Mouse (Mus musculus): ENCODE results near the gene Itga5. TPM values are rescaled to one million over a fixed set of nuclear protein-coding genes. Genes with fewer than 3 reads are reported as not detected.

Itga5 gene
- polyA plus RNA-seq, 1 experiment from 2014 or later, result 6.7 TPM

DNA sequence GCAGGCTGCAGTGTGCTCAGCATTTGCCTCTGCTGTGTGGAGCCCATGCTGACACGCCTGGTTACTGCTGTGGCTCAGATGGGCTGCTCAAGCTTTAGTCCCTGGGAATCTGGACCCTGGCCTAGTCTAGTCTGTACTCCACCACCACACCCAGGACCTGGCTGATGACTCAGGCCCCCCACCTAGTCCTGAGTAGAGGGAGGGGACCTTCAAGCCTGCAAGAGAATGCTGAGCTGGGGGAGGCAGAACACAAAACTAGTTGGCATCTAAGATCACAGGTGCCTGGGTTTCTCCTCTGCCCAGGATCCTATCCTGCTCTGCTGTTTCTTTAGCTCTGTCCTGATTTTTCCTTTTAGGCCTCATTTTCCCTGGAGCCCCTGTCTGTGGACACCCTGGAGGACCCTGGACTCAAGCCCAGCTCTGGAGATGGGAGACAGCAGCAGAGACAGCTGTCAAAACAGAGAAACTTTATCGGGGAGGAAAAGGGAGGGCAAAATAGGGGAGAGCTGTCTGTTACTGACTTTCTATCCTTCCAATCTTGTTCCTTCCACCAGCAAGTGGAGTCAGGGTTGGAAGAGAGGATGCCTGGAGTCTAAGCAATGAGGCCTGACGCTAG lies 48.3 kb downstream of the Itga5 start:
- Histone ChIP-seq H3K9ac (replicated peaks; ENCODE audit: low read depth, low read length) (no peak overlapping the region), H3K4me2 (ENCODE audit: low read length) (no peak overlapping the region), H3K9me3 (ENCODE audit: control insufficient read depth, low read length) (no peaks in the 10 kb centered on the region), H3K27me3 (replicated peaks; ENCODE audit: control insufficient read depth, insufficient read depth, low read length) (no peaks in the 10 kb centered on the region), H3K4me3 (replicated peaks; ENCODE audit: low read length) (no peak overlapping the region), H3K27ac (ENCODE audit: low read length) (no peak overlapping the region), H3K4me1 (replicated peaks; ENCODE audit: control insufficient read depth, insufficient read depth, low read length) (peaks cover 35% of the 10 kb centered on the region), H3K36me3 (ENCODE audit: control insufficient read depth, insufficient read depth) (no peaks in the 10 kb centered on the region)
- WGBS, result 75% methylated on average over 3 of the region's 3 CpGs
- ATAC-seq, result no peak

DNA sequence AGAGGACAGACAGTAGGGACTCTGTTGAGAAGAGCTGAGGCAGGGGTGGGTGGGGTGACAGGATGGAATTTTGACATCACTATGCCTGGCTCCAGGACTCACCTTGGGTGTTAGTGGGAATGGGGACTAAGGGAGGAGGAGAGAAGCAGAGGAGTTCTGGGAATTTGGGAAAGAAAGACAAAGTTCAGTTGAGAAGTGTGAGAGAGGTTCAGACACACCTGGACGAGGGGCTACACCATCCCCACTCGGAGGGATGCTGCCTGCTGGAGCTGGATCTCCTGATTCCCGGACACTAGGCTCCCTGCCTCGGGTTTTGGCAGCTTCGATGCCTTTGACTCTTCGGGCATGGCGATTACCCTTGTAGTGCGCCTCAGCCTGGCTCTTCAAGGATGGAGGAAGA lies 48.8 kb downstream of the Itga5 start:
- WGBS, result 87% methylated on average over 8 of the region's 8 CpGs
- Histone ChIP-seq H3K36me3 (ENCODE audit: control insufficient read depth, insufficient read depth) (no peaks in the 10 kb centered on the region), H3K9me3 (ENCODE audit: control insufficient read depth, low read length) (no peaks in the 10 kb centered on the region), H3K4me1 (replicated peaks; ENCODE audit: control insufficient read depth, insufficient read depth, low read length) (peaks cover 32% of the 10 kb centered on the region), H3K4me3 (replicated peaks; ENCODE audit: low read length) (no peak overlapping the region), H3K4me2 (ENCODE audit: low read length) (no peak overlapping the region), H3K27ac (ENCODE audit: low read length) (no peak overlapping the region), H3K27me3 (replicated peaks; ENCODE audit: control insufficient read depth, insufficient read depth, low read length) (no peaks in the 10 kb centered on the region), H3K9ac (replicated peaks; ENCODE audit: low read depth, low read length) (no peak overlapping the region)
- no peak for ATAC-seq

DNA sequence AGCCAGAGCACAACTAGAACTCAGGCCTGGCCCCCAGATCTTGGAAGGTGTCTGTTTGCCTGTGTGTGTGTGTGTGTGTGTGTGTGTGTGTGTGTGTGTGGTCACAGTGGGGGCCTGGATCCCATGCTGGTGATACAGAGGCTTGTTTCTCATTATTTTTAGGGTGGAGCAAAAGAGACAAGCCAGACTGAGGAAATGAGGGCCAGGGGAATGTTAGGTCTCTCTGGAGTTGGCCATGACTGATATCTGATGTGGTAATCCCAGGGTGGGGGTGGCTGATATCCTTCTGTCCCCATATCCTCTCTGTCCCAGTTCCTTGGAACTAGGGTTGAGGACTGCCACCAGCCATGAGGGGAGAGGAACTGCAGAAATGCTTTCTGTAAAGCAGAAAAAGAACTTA lies 49.4 kb downstream of the Itga5 start:
- ATAC-seq, result no peak
- no peak overlapping the region for H3K4me3 ChIP-seq (replicated peaks; ENCODE audit: low read length)
- no peaks in the 10 kb centered on the region for H3K36me3 ChIP-seq (ENCODE audit: control insufficient read depth, insufficient read depth)
- no peaks in the 10 kb centered on the region for H3K27me3 ChIP-seq (replicated peaks; ENCODE audit: control insufficient read depth, insufficient read depth, low read length)
- no peak overlapping the region for H3K27ac ChIP-seq (ENCODE audit: low read length)
- no peak overlapping the region for H3K4me2 ChIP-seq (ENCODE audit: low read length)
- H3K9me3 ChIP-seq (ENCODE audit: control insufficient read depth, low read length), result no peaks in the 10 kb centered on the region
- H3K9ac ChIP-seq (replicated peaks; ENCODE audit: low read depth, low read length), result no peak overlapping the region
- H3K4me1 ChIP-seq (replicated peaks; ENCODE audit: control insufficient read depth, insufficient read depth, low read length), result peaks cover 26% of the 10 kb centered on the region

DNA sequence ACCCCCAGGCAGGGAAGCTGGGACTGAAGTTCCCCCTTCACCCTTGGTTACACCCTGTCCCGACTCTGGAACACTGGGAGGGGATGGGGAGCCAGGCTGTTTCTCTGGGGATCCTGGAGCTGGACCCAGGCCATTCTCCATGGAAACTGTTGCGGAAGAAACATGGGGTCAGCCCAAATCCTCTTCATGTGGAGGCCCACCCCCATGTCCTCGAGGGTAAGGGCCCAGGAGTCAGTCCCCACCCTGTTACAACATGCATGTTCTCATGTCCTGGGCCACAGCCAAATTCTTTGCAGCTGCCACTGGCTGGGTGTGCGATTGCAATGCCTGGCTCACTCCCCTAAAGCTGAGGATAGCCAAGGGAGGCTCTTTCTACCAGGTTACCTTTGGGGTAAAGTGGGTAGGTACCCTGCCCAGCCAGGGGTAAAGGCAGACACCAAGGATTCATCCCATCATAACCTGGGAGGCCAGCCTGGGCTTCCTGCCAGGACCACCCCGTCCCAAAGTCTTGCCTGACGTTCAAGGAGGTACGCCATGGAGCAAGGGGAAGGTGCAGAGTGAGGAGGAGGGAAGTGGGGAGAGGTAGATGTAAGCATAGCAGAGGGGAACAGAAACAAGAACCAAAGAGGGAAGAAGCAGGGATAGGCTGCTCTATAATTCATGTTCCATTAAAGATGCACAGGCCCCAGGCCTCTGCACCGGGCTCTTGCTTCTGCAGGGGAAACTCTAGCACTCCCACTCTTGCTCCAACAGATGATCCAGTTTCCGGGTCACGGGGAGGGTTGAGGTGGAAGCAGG lies 50.4 kb downstream of the Itga5 start:
- Histone ChIP-seq H3K27me3 (replicated peaks; ENCODE audit: control insufficient read depth, insufficient read depth, low read length) (no peaks in the 10 kb centered on the region), H3K27ac (ENCODE audit: low read length) (no peak overlapping the region), H3K4me1 (replicated peaks; ENCODE audit: control insufficient read depth, insufficient read depth, low read length) (peaks cover 22% of the 10 kb centered on the region), H3K4me3 (replicated peaks; ENCODE audit: low read length) (no peak overlapping the region), H3K9ac (replicated peaks; ENCODE audit: low read depth, low read length) (no peak overlapping the region), H3K9me3 (ENCODE audit: control insufficient read depth, low read length) (no peaks in the 10 kb centered on the region), H3K36me3 (ENCODE audit: control insufficient read depth, insufficient read depth) (no peaks in the 10 kb centered on the region), H3K4me2 (ENCODE audit: low read length) (no peak overlapping the region)
- ATAC-seq, result no peak
- 77% methylated on average over 10 of the region's 10 CpGs for WGBS

DNA sequence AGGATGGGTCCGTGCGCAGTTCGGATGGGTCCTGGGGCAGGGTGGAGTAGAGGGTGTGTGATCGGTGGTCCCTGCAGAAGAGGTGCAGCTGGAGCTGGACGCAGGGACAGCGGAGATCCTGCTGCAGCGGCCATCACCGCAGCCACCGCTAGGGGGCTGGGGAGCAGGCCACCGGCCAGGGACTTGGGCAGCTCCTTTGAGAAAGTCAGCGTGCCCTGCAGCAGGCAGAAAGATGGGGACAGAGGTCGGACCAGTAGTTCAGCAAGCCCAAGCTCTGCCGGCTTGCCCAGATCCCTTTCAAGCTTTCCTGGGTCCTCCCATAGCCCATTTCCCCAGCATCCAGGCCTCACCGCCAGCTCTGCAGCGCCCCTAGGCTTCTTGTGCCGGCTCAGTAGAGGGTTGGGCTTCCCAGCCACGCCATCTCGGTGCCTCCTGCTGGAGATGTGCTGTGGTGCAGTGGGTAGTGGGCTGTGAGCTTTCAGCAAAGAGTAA lies 51.5 kb downstream of the Itga5 start:
- peaks cover 17% of the 10 kb centered on the region for H3K4me1 ChIP-seq (replicated peaks; ENCODE audit: control insufficient read depth, insufficient read depth, low read length)
- H3K36me3 ChIP-seq (ENCODE audit: control insufficient read depth, insufficient read depth), result no peaks in the 10 kb centered on the region
- 7% methylated on average over 18 of the region's 18 CpGs for WGBS
- H3K27me3 ChIP-seq (replicated peaks; ENCODE audit: control insufficient read depth, insufficient read depth, low read length), result no peaks in the 10 kb centered on the region
- peak overlapping the region; percentile 15 for H3K4me3 ChIP-seq (replicated peaks; ENCODE audit: low read length)
- peak overlapping the region; percentile 35 for H3K9ac ChIP-seq (replicated peaks; ENCODE audit: low read depth, low read length)
- H3K9me3 ChIP-seq (ENCODE audit: control insufficient read depth, low read length), result no peaks in the 10 kb centered on the region
- H3K4me2 ChIP-seq (ENCODE audit: low read length), result peak overlapping the region; percentile 45
- peak; percentile 64 for ATAC-seq
- no peak overlapping the region for H3K27ac ChIP-seq (ENCODE audit: low read length)

DNA sequence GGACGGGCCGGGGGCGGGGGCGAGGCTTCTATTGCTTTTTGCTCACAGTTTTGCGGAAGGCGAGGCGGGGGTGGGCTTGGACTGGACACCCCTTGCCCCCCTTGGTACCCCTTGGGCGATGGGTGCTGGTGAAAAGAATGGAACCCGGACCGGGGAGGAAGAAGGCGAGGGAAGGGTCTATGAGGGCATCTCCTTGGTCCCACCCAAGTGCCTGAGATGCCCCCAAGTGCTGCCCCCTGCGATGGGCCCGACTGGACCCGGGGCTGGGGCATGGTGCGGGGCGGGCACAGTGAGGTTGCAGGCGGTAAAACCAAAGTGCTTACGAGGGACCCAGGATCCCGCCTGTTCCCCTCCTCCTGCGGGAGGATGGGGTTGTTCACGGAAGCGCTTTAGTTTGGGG lies 52.4 kb downstream of the Itga5 start:
- no peaks in the 10 kb centered on the region for H3K36me3 ChIP-seq (ENCODE audit: control insufficient read depth, insufficient read depth)
- 38% methylated on average over 22 of the region's 22 CpGs for WGBS
- no peaks in the 10 kb centered on the region for H3K27me3 ChIP-seq (replicated peaks; ENCODE audit: control insufficient read depth, insufficient read depth, low read length)
- H3K4me3 ChIP-seq (replicated peaks; ENCODE audit: low read length), result no peak overlapping the region
- H3K9me3 ChIP-seq (ENCODE audit: control insufficient read depth, low read length), result no peaks in the 10 kb centered on the region
- no peak for ATAC-seq
- H3K27ac ChIP-seq (ENCODE audit: low read length), result no peak overlapping the region
- peaks cover 17% of the 10 kb centered on the region for H3K4me1 ChIP-seq (replicated peaks; ENCODE audit: control insufficient read depth, insufficient read depth, low read length)
- peak overlapping the region; percentile 45 for H3K4me2 ChIP-seq (ENCODE audit: low read length)
- peak overlapping the region; percentile 35; the same call in 1 of the 2 replicates for H3K9ac ChIP-seq (replicated peaks; ENCODE audit: low read depth, low read length)

DNA sequence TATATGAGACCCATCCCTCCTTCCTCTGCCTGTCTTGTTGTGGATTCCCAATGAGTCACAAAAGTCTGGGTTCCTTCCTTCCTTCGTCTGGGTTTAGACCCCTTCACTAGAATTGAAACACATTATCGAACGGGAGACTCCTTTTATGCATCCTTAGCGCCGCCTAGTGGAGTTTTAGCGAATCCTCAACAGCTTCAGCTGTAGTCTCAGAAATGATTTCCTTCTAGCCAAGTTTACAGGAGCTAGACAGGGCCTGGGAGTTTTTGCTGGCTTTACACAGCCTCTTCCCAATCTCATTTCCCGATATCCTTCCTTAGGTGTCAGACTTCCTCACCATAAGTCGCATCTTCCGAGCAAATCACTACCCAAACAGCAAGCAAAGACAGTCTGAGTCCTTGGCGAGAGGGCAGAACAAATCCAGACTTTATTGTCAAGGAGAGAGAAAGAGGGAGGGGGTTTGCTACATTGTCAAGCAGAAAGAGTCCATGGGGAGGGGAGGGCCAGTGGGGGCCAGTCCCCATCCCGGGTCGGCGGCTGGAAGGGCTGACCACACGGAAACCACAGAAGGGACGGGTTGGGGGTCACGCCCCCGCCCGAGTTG lies 53.0 kb downstream of the Itga5 start:
- Histone ChIP-seq H3K36me3 (ENCODE audit: control insufficient read depth, insufficient read depth) (no peaks in the 10 kb centered on the region), H3K27me3 (replicated peaks; ENCODE audit: control insufficient read depth, insufficient read depth, low read length) (no peaks in the 10 kb centered on the region), H3K27ac (ENCODE audit: low read length) (no peak overlapping the region), H3K4me1 (replicated peaks; ENCODE audit: control insufficient read depth, insufficient read depth, low read length) (peaks cover 20% of the 10 kb centered on the region), H3K4me3 (replicated peaks; ENCODE audit: low read length) (no peak overlapping the region), H3K4me2 (ENCODE audit: low read length) (no peak overlapping the region), H3K9me3 (ENCODE audit: control insufficient read depth, low read length) (no peaks in the 10 kb centered on the region), H3K9ac (replicated peaks; ENCODE audit: low read depth, low read length) (peak overlapping the region; percentile 35; the same call in 1 of the 2 replicates)
- WGBS, result 24% methylated on average over 18 of the region's 18 CpGs
- ATAC-seq, result peak; percentile 12

DNA sequence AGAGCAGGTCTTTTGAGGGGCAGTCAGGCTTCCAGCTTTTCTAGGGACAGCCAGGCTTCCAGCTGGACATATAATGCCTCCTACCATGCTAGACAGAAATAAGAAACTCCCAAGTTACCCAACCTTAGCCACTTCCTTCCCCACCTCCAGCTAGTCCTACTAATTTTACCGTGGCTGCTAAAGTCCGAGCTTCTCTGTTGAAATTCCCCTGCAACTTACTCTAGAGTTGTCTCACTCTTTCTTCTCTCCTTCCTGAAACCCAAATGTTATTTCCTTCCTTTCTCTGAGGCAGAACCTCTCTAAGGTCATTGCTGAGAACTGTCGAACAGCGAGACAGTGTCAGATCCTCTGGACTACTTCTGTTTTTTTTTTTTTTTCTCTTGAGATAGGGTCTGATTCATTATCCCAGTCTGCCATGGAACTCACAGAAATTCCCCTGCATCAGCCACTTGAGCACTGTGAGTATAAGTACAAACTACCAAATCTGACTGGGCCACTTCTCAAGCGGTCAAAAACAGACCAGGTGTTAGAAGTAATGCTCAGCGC lies 56.1 kb downstream of the Itga5 start, which contains the start of gene Gpr84:
Gpr84 (minus strand) TSS at position 248 of the 546 bp plus-strand sequence.
- WGBS, result 81% methylated on average over 6 of the region's 6 CpGs
- Histone ChIP-seq H3K27ac (ENCODE audit: low read length) (no peak within 1 kb of the TSS), H3K36me3 (ENCODE audit: control insufficient read depth, insufficient read depth) (no peaks in the 10 kb centered on the region), H3K27me3 (replicated peaks; ENCODE audit: control insufficient read depth, insufficient read depth, low read length) (0 out of 2 replicates have a peak, but pooled peaks cover 3% of the 10 kb centered on the region), H3K4me3 (replicated peaks; ENCODE audit: low read length) (no peak within 1 kb of the TSS), H3K9ac (replicated peaks; ENCODE audit: low read depth, low read length) (no peak within 1 kb of the TSS), H3K4me2 (ENCODE audit: low read length) (no peak within 1 kb of the TSS), H3K9me3 (ENCODE audit: control insufficient read depth, low read length) (no peaks in the 10 kb centered on the region), H3K4me1 (replicated peaks; ENCODE audit: control insufficient read depth, insufficient read depth, low read length) (peaks cover 35% of the 10 kb centered on the region)
- ATAC-seq, result no peak

All from forebrain, embryonic 16.5 days (tissue).